Mouse (Mus musculus) mature B cell (primary cell): Measurements from ENCODE around the gene Lipc.

ENCODE experiments used
- in situ Hi-C: fragments of 300-500 bp; cut with MboI; formaldehyde crosslinking; loops from 2 replicates; pipeline ENCODE4 v1.14.3; 2019

The Lipc gene

DNA sequence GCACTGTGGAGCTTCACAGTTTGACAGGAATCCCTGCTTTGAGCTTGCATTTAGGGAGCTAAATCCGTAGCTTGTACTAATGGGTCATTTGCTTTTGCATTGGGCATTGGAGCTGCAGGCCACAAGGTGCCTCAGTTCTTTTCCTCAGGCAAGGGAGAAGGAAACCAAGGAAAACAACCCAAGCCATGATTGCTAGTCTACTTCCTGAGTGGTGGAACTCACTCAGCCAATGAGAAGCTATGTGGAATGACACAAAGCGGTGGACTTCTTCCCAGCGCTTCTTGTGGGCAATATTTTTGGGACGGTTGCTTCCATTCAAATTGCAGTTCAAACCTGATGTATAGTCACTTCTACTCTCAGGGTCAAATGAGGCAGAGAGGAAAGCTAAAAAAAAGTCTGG lies at the start of gene Lipc:
Gene Lipc (minus strand): TSS at position 101 of the 400 bp plus-strand sequence.
- in situ Hi-C loops: no loop called here

DNA sequence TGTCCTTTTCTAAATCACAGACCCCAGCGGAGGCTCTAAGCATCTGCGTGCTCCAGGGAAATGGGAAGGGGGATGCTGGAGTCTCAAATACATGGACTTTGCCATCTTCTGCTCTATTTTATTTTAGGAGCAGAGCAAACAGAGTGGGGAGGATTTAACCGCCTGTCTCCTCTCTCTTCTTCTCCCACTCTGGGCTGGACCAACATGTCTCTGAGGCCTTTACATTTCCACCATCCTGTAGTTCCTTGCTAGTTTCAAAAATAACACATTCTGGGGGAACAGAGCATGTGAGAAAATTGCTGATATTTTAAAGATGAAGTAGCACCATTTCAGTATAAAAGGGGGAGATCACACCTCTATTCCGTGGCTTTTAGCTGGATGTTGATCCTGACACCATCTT lies 47.1 kb upstream of the Lipc start:
- in situ Hi-C loops: no loop called here

DNA sequence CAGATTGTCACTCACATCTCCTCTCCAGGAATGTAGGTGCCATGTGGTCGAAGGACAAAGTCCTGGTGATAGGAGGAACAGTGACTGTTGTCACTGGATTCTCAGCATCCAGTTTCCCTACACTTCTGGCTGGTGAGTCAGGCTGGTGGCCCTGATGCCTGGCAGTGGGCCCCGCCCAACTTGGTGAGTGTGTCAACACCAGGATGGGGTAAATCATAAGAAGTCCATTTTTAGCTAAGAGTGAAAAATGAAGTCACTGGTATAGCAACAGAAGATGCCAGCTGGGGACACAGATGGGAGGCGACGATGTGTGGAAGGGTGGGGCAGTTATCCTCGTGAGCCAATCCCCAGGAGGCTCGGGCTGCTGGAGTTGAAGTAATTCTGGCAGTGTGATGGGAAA lies 46.7 kb upstream of the Lipc start:
- in situ Hi-C loops: no loop called here

DNA sequence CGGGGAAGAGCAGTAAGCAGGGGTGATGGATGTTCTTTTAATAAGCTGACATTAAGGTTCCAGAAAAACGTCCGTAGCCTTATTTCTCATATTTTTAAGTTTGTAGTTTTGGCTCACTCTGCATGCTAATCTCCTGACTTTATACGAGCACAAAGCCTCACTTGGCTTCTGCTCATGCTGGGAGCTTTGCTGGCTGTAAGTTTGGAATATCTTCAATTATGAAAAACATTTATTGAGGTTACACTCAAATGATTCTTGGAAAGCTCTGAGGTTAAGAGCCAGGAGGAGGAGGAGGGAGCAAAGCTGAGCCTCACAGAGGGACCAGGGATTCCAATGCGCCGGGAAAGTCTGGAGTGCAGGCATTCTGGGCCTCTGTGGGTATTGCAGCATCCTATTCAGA lies 41.3 kb upstream of the Lipc start:
- in situ Hi-C loops: no loop called here

DNA sequence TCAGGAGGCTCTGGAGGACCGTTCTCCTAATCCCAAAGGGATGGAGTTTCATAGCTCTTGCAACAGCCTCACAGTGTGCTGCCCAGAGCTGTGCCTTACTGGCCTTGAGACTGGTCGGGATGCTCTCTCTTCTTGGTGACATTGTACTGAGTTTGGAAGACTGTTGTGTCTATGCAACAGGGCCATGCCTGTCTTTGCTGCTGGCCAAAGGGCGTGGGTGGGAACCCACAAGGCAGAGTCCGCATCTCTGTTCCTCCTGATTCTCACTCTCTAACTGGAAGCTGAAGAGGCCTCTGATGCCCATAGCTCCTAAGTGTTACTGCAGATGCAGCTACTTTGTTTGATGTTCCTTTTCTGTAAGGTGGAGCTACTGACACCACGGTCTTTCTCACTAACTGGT lies 39.4 kb upstream of the Lipc start:
- in situ Hi-C loops: no loop called here

DNA sequence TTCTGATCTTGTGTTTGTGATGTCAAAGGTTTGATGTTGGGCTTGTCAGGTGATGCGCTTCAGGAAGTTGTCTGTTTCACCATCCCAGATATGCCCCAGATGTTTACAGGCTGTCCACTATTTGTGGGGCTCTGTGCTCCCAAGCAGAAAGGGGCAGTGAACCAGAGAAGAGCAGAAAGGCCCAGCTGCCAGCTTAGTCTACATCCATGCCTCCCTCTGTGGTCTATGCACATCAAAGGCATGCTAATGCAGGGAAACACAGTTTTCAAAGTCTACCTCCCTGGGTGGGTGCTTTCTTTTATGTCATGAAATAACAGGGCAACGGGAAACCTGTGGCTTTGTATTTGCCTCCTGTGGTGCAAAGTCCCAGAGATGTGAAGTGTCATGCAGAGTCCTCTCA lies 35.2 kb upstream of the Lipc start:
- in situ Hi-C loops: no loop called here

DNA sequence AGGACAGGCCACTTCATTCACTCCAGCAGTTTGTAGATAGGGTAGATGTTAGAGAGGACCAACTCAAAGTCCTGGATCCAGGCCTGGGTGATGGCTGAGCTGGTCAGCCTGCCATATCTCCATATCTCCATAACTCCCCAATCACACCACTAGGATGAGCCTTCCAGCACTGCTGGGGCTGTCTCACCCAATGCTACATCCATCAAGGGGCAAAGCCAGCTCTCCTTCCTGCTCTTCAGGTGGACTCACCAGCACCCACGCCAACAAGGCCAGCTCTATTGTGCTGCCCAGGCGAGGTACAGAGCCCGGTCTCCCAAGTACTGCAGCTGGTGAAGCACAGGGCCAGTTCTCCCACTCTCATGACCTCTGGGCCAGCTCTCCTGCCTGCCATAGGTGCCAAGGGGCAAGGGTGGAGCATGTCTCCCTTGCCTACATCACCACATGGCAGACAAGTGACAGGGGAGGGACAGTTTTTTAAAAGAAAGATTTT lies 31.0 kb upstream of the Lipc start:
- in situ Hi-C loops: no loop called here

DNA sequence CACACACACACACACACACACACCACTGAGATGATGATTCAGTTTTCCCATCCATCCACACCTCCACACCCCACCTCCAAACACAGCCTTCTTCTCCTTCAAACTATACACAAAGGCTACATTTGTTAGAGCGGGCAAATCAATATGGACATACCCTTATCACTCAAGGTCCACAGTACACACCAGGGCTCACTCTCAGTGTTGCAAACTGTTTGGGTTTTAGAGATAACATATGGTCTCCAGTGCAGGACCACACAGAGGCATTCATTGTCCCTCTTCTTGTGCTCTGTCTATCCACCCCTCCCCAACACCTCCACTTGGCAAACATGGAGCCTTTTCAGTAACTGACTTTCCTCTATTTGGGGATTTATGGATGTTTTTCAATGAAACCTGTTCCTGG lies 29.7 kb upstream of the Lipc start:
- in situ Hi-C loops: no loop called here

DNA sequence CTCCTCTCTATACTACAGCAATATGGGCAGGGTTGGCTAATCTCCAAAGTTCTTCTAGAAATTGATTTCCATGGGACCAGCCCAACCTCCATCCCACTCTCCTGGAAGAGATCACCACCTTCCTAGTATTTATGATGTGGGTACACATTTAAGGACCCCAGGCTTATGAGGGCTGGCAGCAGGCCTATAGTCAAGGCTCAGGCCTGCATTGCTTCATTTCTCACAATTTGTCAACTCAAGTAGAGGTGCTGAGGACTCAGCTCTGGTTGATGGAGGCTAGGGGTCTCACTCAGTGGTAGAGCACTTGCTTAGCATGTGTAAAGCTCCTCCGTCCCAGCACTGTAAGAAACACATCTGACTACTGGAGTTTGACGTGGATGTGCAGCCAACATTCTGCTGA lies 27.6 kb upstream of the Lipc start:
- in situ Hi-C loops: no loop called here

DNA sequence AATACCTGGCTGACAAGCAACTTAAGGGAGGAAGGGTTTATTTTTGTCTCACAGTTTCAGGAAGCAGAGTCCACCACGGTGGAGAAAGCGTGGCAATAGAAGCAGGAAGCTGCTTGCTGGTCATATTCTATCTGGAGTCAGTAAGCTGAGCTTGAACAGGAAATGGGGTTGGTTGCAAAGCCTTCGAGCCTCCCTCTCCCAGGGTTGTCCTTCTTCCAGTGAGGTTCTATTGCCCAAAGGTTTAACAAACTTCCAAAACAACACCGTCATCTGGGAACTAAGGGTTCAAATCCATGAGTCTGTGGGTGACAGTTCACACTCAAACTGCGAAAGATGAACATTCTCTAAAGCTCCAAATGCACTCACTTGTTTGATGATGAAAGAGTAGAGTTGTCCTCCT lies 27.1 kb upstream of the Lipc start:
- in situ Hi-C loops: no loop called here

DNA sequence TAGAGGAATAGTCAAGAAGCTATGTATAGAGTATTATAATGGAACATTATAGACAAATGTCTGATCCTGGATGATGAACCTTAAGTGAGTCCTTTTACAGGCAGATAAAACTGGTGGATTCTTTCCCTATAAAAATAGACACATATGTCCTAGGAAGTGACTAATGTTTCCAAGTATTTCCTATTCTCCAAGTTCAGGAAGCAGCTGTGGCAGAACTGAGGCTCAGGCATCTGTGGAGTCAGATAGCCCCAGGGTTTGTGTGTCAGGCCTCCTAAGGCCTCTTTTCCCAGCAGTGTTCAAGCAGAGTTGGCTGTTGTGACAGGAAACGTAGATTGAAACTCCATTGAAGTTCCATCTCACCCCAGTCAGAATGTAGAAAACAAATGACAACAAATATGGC lies 25.4 kb upstream of the Lipc start:
- in situ Hi-C loops: no loop called here

DNA sequence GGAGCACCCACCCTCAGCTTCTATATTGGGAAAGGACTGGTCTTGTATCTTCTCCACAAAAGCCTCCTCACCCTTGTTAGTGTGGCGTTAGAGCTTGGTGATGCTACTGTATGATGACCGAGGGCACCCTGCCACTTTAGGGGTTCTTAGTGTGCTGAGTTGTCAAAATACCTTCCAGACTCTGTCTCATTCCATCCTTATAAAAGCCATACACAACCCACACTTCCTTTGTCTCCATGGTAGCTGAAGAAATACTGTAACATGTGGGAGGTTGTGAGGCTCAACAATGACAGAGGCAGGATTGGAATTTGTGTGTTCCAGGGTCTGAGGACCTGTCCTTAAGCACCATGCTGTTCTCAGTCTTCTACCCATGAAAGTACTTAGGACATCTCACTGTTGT lies 23.9 kb upstream of the Lipc start:
- in situ Hi-C loops: no loop called here

DNA sequence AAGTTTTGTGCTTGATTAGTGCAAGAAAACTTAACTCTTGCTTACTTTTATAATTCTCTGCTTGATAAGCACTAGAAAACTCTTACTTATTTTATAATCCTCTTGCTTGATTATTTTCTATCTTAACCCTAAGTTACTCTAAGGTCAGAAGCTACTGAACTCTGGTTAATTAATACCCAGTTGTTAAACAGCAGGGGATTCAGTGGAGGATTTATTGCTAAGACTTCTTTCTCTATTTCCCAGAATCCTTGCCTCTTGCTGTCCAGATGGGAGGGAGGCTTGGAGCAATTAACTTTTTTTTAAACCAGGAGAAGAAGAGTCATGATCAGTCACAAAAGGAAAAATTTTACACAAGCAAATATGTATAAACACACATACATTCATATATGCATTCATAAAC lies 21.3 kb upstream of the Lipc start:
- in situ Hi-C loops: no loop called here

DNA sequence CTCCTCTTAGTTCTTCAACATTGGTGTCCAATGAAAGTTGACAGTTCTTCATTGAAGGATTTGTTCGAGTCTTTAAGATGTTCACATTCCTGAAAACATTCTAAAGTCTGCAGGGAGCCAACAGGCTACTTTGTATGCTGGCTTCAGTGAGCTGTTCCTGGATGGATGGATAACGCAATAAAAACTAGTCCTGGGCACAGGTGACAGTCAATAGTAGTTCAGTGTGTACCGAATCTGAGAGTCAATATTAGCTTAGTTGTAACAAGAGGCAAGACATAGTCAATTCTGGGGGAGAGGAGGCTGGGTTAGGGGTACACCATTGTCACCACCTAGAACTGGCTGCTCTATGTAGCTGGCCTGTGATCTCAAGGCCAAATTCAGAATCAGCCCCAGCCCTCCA lies 17.2 kb upstream of the Lipc start:
- in situ Hi-C loops: no loop called here

DNA sequence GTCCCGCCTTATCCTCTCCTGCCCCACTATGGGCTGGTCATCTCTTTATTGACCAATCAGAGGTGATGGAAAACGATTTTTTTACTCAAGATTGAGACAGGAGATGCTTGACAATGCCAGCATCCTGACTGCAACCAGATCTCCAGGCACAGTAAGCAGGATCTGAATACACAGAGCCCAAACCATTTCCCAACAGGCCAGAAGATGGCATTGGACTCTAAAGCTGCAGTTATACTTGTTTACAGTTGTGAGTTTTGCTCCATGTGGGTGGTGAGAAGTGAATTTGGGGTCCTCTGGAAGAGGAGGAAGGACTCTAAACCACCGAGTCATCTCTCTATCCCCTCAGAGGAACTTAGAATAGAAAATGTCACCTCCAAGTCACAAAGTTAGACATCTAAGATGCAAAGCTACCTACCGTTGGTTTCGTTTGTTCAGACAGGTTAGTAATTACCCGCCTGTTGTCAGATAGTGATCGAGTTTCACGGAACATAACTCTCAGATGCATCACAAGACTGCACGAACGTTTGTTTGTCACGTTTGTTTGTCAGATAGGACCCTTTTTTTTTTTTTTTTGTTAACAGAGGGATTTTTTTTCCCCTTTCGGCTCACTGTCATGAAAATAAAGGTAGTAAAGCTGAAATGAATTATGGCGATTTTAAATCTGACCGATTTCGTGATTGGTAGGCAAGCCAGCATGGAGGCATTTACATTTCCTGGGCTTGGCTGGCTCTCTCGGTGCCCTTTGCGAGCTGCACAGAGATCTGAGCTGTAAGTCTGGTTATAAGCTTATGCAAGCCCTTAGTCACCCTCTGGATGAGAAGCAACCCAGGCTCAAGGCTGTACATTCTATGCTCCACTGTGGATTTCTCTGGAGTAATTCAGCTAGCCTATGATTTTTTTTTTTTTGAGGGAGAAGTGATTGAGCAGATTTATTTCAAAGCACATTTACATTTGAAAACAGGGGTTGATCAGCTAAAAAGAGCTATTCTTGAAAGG lies 14.3 kb upstream of the Lipc start:
- in situ Hi-C loops: no loop called here

DNA sequence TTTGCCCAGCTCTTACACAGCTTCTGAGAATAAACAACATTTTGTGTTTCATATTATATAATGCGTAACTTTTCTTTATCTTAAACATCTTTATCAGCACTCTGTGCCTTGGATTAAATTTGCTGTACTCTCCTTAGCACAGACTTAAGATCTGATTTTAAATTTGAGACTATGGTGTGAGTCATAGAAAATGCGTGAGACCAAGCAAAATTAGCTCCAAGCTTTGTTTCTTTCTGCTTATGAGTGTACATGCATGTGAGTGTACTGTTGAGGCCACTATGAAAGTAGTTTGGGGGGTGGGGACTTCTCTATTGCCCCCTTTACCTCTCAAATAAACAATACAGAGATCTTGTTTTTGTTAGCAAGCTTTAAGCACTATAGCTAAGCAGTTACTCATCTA lies 13.4 kb upstream of the Lipc start:
- in situ Hi-C loops: no loop called here

DNA sequence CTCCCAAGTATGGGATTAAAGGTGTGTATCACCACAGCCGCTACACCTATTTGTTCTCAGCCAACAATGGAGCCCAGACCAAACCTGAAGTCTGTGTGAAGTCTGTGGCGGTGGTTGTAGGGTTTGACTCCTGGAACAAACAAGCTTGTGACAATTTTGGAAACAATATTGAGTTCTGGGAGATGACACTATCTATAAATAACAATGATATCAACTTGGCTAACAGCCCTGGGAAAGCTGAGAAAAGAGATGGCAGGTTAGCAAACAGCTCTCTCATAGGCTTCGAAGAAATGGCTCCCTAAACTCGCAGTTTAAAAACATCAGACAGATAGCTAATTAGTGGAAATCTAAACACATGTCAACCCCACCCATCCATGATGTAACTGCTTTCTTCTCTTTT lies 13.0 kb upstream of the Lipc start:
- in situ Hi-C loops: no loop called here

DNA sequence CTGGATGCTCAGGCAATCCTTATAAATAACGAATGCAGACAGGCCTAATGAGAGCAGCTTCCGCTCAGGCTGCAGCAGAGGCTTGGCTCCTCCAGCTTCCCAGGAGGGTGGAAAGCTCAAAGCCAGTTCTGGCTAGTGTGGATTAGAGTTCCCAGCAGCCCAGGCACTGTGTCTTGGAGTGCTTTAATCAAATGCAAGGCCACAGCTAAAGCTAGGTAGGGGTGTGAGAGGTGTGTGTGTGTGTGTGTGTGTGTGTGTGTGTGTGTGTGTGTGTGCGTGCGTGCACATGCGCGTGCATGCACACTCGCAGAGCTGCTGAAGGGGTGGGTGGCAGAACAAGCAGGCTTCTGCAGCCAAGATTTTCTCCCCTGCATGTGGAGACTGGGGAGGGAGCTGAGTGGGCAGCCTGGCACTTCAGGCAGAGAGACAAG lies 11.4 kb upstream of the Lipc start:
- in situ Hi-C loops: no loop called here

DNA sequence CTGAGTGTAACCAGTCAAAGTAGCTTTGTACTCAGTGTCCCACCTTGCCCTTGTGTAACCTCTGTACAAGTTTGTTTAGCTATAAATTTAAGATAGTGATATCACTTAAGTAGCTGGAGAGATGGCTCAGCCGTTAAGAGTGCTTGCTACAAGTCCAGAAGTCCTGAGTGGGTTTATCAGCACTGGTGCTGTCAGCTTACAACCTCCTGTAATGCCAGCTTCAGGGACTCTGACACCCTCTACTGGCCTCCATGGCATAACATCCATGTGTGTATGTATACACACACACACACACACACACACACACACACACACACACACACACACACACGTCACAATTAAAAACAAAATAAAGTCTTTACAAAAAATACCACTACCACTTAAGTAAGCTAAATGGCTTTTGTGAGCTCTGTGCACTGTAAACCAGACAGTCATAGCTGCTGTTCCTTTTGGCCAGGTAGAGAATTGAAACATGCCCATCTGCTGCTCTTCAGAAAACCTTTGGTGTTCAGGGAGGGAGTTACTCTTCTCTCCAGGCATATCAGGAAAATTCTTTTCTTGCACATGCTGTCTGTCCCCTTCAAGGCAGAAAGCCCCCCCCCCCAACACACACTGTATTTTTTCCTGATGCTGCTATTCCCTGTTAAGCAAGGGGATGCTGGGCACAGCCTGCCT lies 10.9 kb upstream of the Lipc start:
- in situ Hi-C loops: no loop called here

DNA sequence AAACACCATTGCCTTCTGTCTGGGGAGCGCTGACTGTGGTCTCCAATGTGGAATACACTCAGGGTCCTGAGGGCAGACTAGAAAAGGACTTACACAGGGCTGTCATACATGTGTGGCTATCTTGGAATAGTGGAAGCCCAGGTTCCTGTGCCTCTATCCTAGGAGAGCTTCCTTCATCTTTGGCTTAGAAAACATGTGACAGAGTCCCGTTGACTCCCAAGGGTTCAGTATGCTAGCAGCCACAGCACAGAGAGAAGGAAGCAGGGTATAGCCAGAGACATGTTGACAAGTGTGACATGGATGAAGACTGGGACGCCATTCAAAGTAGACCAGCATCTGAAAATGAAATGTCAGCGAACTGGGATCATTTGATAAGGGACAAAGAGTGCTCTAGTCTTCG lies 8.3 kb upstream of the Lipc start:
- in situ Hi-C loops: no loop called here

DNA sequence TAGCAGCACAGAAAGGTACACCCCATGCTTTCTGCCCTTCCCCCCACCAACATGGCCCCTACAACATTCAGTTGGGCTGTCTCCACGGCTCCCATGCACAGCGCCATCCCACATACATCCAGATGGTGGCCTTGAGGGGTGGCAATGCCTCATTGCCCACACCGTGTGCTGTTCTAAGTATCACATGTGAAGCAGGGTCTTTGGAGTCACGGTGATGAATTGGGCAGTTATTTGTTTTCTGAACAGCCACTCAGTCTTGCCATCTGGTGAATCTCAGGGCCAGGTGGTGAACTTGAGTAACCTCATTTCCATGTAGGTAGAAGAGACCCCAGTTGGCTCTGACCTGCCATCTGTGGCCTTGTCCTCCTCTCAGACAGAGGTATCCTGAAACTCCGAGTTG lies 7.8 kb upstream of the Lipc start:
- in situ Hi-C loops: no loop called here

DNA sequence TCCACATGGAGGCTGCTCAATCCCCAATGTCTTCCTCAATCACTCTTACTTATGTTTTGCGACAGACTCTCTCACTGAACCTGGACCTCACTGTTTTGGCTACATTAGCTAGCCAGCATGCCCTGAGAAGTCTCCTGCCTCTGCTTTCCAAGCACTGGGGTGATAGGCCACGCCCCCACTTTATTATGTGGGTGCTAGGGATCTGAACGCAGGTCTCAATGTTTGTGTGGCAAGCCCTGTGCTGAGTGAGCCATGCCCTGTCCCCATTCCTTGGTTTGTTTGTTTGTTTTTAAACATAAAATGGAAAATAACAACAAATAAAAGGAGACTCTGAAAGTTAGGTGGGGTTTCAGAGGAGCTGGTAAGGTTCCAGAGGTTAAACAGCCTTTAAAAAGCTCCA lies 7.4 kb upstream of the Lipc start:
- in situ Hi-C loops: no loop called here

DNA sequence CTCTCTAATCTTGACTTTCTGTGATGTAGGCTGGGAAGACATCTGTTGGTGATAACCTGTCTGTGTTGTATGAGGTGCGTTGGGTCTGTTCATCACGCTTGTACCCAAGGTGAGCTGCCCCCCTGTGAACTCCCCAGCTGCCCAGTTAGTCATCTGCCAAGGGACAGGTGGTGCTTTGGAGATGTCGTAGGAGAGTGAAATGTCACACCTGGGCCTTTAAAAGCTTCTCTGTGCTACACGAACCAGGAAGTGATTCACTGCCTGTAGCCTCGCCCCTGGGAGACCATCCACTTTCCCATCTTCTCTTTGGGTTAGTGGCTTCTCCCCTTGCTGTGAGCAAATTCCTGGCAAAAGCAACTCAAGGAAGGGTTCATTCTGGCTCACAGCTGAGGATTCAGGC lies 6.4 kb upstream of the Lipc start:
- in situ Hi-C loops: no loop called here
